Mouse (Mus musculus) lung, embryonic 14.5 days (tissue): ENCODE measurements at regions not wholly inside any gene's neighbourhood (a gene's known extent, or its start where the extent isn't known, plus 50 kb on each side); places are given as distances from the start of the nearest gene placed in this dataset.

ENCODE experiments used
- ATAC-seq: fragments of 200-750 bp; cut with Nextera tagmentation; 2 replicates; pipeline ENCODE4 v1.8.0; 2017; ENCODE audit warnings: mild to moderate bottlenecking, moderate TSS enrichment, moderate library complexity; ENCODE audit not compliant: insufficient read depth
- DNase-seq: peaks from one replicate; pipeline ENCODE4 v3.0.0-alpha.2; 2015
- H3K27ac ChIP-seq: fragments of 300-500 bp; sonication (generic); 2 replicates; pipeline ENCODE4 v1.5.1; 2014; ENCODE audit warnings: low read depth, mild to moderate bottlenecking, moderate library complexity
- H3K27me3 ChIP-seq: fragments of 300-500 bp; sonication (generic); 2 replicates; pipeline ENCODE4 v1.6.1; 2014; ENCODE audit warnings: low read length, control low read depth; ENCODE audit not compliant: insufficient read depth
- H3K36me3 ChIP-seq: fragments of 300-500 bp; sonication (generic); 2 replicates; pipeline ENCODE4 v1.6.1; 2014; ENCODE audit warnings: control low read depth; ENCODE audit not compliant: insufficient read depth
- H3K4me1 ChIP-seq: fragments of 300-500 bp; sonication (generic); 2 replicates; pipeline ENCODE4 v1.6.1; 2014; ENCODE audit warnings: antibody characterized with exemption, control low read depth; ENCODE audit not compliant: insufficient read depth
- H3K4me2 ChIP-seq: fragments of 300-500 bp; sonication (generic); 2 replicates; pipeline ENCODE4 v1.6.1; 2014; ENCODE audit warnings: mild to moderate bottlenecking
- H3K4me3 ChIP-seq: fragments of 300-500 bp; sonication (generic); 2 replicates; pipeline ENCODE4 v1.5.1; 2014; ENCODE audit warnings: low read depth, low read length
- H3K9ac ChIP-seq: fragments of 300-500 bp; sonication (generic); 2 replicates; pipeline ENCODE4 v1.6.1; 2014
- H3K9me3 ChIP-seq: fragments of 300-500 bp; sonication (generic); 2 replicates; pipeline ENCODE4 v1.6.1; 2016; ENCODE audit warnings: low read depth, low read length, control low read depth
- CTCF ChIP-seq: IDR thresholded peaks from 2 replicates; pipeline ENCODE4 v1.5.1; 2016; ENCODE audit warnings: antibody characterized with exemption, low read depth
- WGBS: fragments of 180-500 bp; shearing (Covaris S2); extraction: QIAGEN DNeasy Blood & Tissue Kit; methylation state at CpG from one replicate; pipeline ENCODE4 v1.1.7; 2014; 5-methylcytosine and 5-hydroxymethylcytosine counted together

- no peaks in the 10 kb centered on the region for H3K4me1 ChIP-seq
- no peak overlapping the region for H3K4me3 ChIP-seq
- H3K4me2 ChIP-seq = no peak overlapping the region
- no peak for TF ChIP-seq CTCF
- no peak overlapping the region for H3K27ac ChIP-seq
- no peaks in the 10 kb centered on the region for H3K27me3 ChIP-seq
- ATAC-seq = no peak
- H3K36me3 ChIP-seq = no peaks in the 10 kb centered on the region
- DNase-seq = no peak
- H3K9ac ChIP-seq = no peak overlapping the region
- H3K9me3 ChIP-seq = no peaks in the 10 kb centered on the region
- WGBS = 76% methylated on average over 2 of the region's 2 CpGs
These were observed 434.4 kb upstream of the Adamts16 start for GRCm38 (mm10) chr13:71275991-71276390.

- no peaks in the 10 kb centered on the region for H3K36me3 ChIP-seq
- TF ChIP-seq CTCF = no peak
- H3K9ac ChIP-seq = no peak overlapping the region
- ATAC-seq = no peak
- 53% methylated on average over 3 of the region's 3 CpGs for WGBS
- no peaks in the 10 kb centered on the region for H3K9me3 ChIP-seq
- H3K4me2 ChIP-seq = no peak overlapping the region
- H3K4me1 ChIP-seq = no peaks in the 10 kb centered on the region
- DNase-seq = no peak
- no peak overlapping the region for H3K27ac ChIP-seq
- H3K4me3 ChIP-seq = no peak overlapping the region
- no peaks in the 10 kb centered on the region for H3K27me3 ChIP-seq
These were observed 432.5 kb upstream of the Adamts16 start for GRCm38 (mm10) chr13:71274139-71274538.

- ATAC-seq = no peak
- no peak overlapping the region for H3K4me3 ChIP-seq
- no peaks in the 10 kb centered on the region for H3K36me3 ChIP-seq
- H3K9ac ChIP-seq = no peak overlapping the region
- no peaks in the 10 kb centered on the region for H3K27me3 ChIP-seq
- no peak for DNase-seq
- H3K4me1 ChIP-seq = no peaks in the 10 kb centered on the region
- no peak overlapping the region for H3K27ac ChIP-seq
- 79% methylated on average over 5 of the region's 5 CpGs for WGBS
- H3K9me3 ChIP-seq = no peaks in the 10 kb centered on the region
- no peak overlapping the region for H3K4me2 ChIP-seq
- no peak for TF ChIP-seq CTCF
These were observed 431.9 kb upstream of the Adamts16 start for GRCm38 (mm10) chr13:71273485-71273884.

- DNase-seq (no peak), ATAC-seq (no peak)
- Histone ChIP-seq H3K36me3 (no peaks in the 10 kb centered on the region), H3K4me1 (no peaks in the 10 kb centered on the region), H3K9ac (no peak overlapping the region), H3K9me3 (no peaks in the 10 kb centered on the region), H3K4me2 (no peak overlapping the region), H3K27me3 (no peaks in the 10 kb centered on the region), H3K27ac (no peak overlapping the region), H3K4me3 (no peak overlapping the region)
- no peak for TF ChIP-seq CTCF
- 76% methylated on average over 1 of the region's 1 CpGs for WGBS
These were observed 431.5 kb upstream of the Adamts16 start for GRCm38 (mm10) chr13:71273067-71273466.

GRCm38 (mm10) chr13:71272431-71272830, 430.8 kb upstream of the Adamts16 start:
- H3K9ac ChIP-seq = no peak overlapping the region
- no peak for TF ChIP-seq CTCF
- H3K27me3 ChIP-seq = no peaks in the 10 kb centered on the region
- ATAC-seq (no peak), DNase-seq (no peak)
- WGBS = 55% methylated on average over 5 of the region's 5 CpGs
- H3K4me2 ChIP-seq = no peak overlapping the region
- no peaks in the 10 kb centered on the region for H3K4me1 ChIP-seq
- no peaks in the 10 kb centered on the region for H3K9me3 ChIP-seq
- no peak overlapping the region for H3K4me3 ChIP-seq
- H3K36me3 ChIP-seq = no peaks in the 10 kb centered on the region
- no peak overlapping the region for H3K27ac ChIP-seq

- ATAC-seq (no peak), DNase-seq (no peak)
- Histone ChIP-seq H3K4me3 (no peak overlapping the region), H3K4me1 (no peaks in the 10 kb centered on the region), H3K9me3 (no peaks in the 10 kb centered on the region), H3K36me3 (no peaks in the 10 kb centered on the region), H3K27me3 (no peaks in the 10 kb centered on the region), H3K9ac (no peak overlapping the region), H3K27ac (no peak overlapping the region), H3K4me2 (no peak overlapping the region)
- 39% methylated on average over 6 of the region's 6 CpGs for WGBS
- TF ChIP-seq CTCF = no peak
These were observed 430.3 kb upstream of the Adamts16 start for GRCm38 (mm10) chr13:71271727-71272418.

GRCm38 (mm10) chr13:71270370-71270769, 428.8 kb upstream of the Adamts16 start:
- no peak for DNase-seq
- no peaks in the 10 kb centered on the region for H3K36me3 ChIP-seq
- H3K27ac ChIP-seq = no peak overlapping the region
- 54% methylated on average over 8 of the region's 8 CpGs for WGBS
- no peak overlapping the region for H3K4me2 ChIP-seq
- no peaks in the 10 kb centered on the region for H3K27me3 ChIP-seq
- TF ChIP-seq CTCF = no peak
- no peak for ATAC-seq
- H3K4me3 ChIP-seq = no peak overlapping the region
- no peak overlapping the region for H3K9ac ChIP-seq
- H3K4me1 ChIP-seq = no peaks in the 10 kb centered on the region
- H3K9me3 ChIP-seq = no peaks in the 10 kb centered on the region
